Mouse (Mus musculus) neural tube, embryonic 14.5 days (tissue): ENCODE results near the gene Kctd17. TPM values are rescaled to one million over a fixed set of nuclear protein-coding genes. Genes with fewer than 3 reads are reported as not detected.

Experiments used
- ATAC-seq: fragments of 200-750 bp; cut with Nextera tagmentation; 2 replicates; pipeline ENCODE4 v1.8.0; 2017; ENCODE audit warnings: low read depth, mild to moderate bottlenecking, moderate TSS enrichment, moderate library complexity
- H3K27ac ChIP-seq: fragments of 300-500 bp; sonication (generic); 2 replicates; pipeline ENCODE4 v1.5.1; 2014; ENCODE audit warnings: low read depth, mild to moderate bottlenecking, control low read depth, low read length, moderate library complexity, mixed read lengths
- H3K27me3 ChIP-seq: fragments of 300-500 bp; sonication (generic); 2 replicates; pipeline ENCODE4 v1.6.1; 2014; ENCODE audit warnings: low read length; ENCODE audit not compliant: control insufficient read depth, insufficient read depth
- H3K36me3 ChIP-seq: fragments of 300-500 bp; sonication (generic); 2 replicates; pipeline ENCODE4 v1.6.1; 2014; ENCODE audit warnings: low read length, mixed read lengths; ENCODE audit not compliant: control insufficient read depth, insufficient read depth
- H3K4me1 ChIP-seq: fragments of 300-500 bp; sonication (generic); 2 replicates; pipeline ENCODE4 v1.6.1; 2014; ENCODE audit warnings: low read length; ENCODE audit not compliant: control insufficient read depth, insufficient read depth
- H3K4me2 ChIP-seq: fragments of 300-500 bp; sonication (generic); 2 replicates; pipeline ENCODE4 v1.6.1; 2014; ENCODE audit warnings: mild to moderate bottlenecking, low read depth, low read length, control low read depth
- H3K4me3 ChIP-seq: fragments of 300-500 bp; sonication (generic); 2 replicates; pipeline ENCODE4 v1.5.1; 2014; ENCODE audit warnings: low read depth, low read length, control low read depth, mixed read lengths
- H3K9ac ChIP-seq: fragments of 300-500 bp; sonication (generic); replicated peaks from 2 replicates; pipeline ENCODE4 v1.6.1; 2014; ENCODE audit warnings: low read depth, mild to moderate bottlenecking, control low read depth, low read length, mixed read lengths
- H3K9me3 ChIP-seq: fragments of 300-500 bp; sonication (generic); 2 replicates; pipeline ENCODE4 v1.6.1; 2016; ENCODE audit warnings: low read length; ENCODE audit not compliant: control insufficient read depth
- WGBS: fragments of 180-500 bp; shearing (Covaris S2); extraction: QIAGEN DNeasy Blood & Tissue Kit; methylation state at CpG from one replicate; pipeline ENCODE4 v1.1.7; 2014; 5-methylcytosine and 5-hydroxymethylcytosine counted together
- polyA plus RNA-seq: library from polyadenylated mRNA; unstranded; fragments of >200 nt; fragmentation: Nextera tagmentation; extraction: Ambion mirVana; gene quantifications from 2 replicates; pipeline ENCODE4 v1.2.1, GENCODE M21; 2014

Gene Kctd17
- polyA plus RNA-seq, 1 experiment from 2014 or later = 157 TPM

- Histone ChIP-seq H3K4me3 (no peak within 1 kb of the TSS), H3K4me2 (no peak within 1 kb of the TSS), H3K9me3 (no peaks in the 10 kb centered on the region), H3K36me3 (no peaks in the 10 kb centered on the region), H3K4me1 (no peaks in the 10 kb centered on the region), H3K27ac (no peak within 1 kb of the TSS), H3K9ac (no peak within 1 kb of the TSS), H3K27me3 (no peaks in the 10 kb centered on the region)
- ATAC-seq = no peak
- 89% methylated on average over 8 of the region's 8 CpGs for WGBS
These were observed 32.8 kb upstream of the Kctd17 start, which contains the start of gene Tex33 for GRCm38 (mm10) chr15:78395478-78395962. TSS of gene Tex33 (minus strand) at chr15:78395912.

GRCm38 (mm10) chr15:78401345-78401744 lies 27.0 kb upstream of the Kctd17 start:
- 66% methylated on average over 6 of the region's 6 CpGs for WGBS
- no peaks in the 10 kb centered on the region for H3K27me3 ChIP-seq
- H3K27ac ChIP-seq = no peak overlapping the region
- no peak for ATAC-seq
- peaks cover 17% of the 10 kb centered on the region for H3K4me1 ChIP-seq
- no peak overlapping the region for H3K9ac ChIP-seq
- no peaks in the 10 kb centered on the region for H3K9me3 ChIP-seq
- H3K4me2 ChIP-seq = no peak overlapping the region
- H3K4me3 ChIP-seq = no peak overlapping the region
- H3K36me3 ChIP-seq = no peaks in the 10 kb centered on the region

- Histone ChIP-seq H3K27ac (no peak overlapping the region), H3K4me3 (no peak overlapping the region), H3K9ac (no peak overlapping the region), H3K4me1 (peaks cover 17% of the 10 kb centered on the region), H3K27me3 (no peaks in the 10 kb centered on the region), H3K36me3 (no peaks in the 10 kb centered on the region), H3K4me2 (no peak overlapping the region), H3K9me3 (no peaks in the 10 kb centered on the region)
- no peak for ATAC-seq
- 58% methylated on average over 4 of the region's 4 CpGs for WGBS
These were observed 26.4 kb upstream of the Kctd17 start for GRCm38 (mm10) chr15:78401921-78402320.

- WGBS = 77% methylated on average over 7 of the region's 7 CpGs
- H3K36me3 ChIP-seq = no peaks in the 10 kb centered on the region
- no peak overlapping the region for H3K4me2 ChIP-seq
- H3K27ac ChIP-seq = no peak overlapping the region
- H3K9ac ChIP-seq = no peak overlapping the region
- no peak overlapping the region for H3K4me3 ChIP-seq
- ATAC-seq = no peak
- H3K4me1 ChIP-seq = peaks cover 21% of the 10 kb centered on the region
- no peaks in the 10 kb centered on the region for H3K9me3 ChIP-seq
- no peaks in the 10 kb centered on the region for H3K27me3 ChIP-seq
These were observed 25.9 kb upstream of the Kctd17 start for GRCm38 (mm10) chr15:78402423-78402822.

- H3K9ac ChIP-seq = no peak overlapping the region
- H3K4me3 ChIP-seq = no peak overlapping the region
- H3K4me1 ChIP-seq = peaks cover 21% of the 10 kb centered on the region
- ATAC-seq = no peak
- 54% methylated on average over 3 of the region's 3 CpGs for WGBS
- H3K27me3 ChIP-seq = no peaks in the 10 kb centered on the region
- H3K36me3 ChIP-seq = no peaks in the 10 kb centered on the region
- H3K9me3 ChIP-seq = no peaks in the 10 kb centered on the region
- no peak overlapping the region; the same call in 1 of the 2 replicates for H3K4me2 ChIP-seq
- peak overlapping the region; percentile 35; the same call in 1 of the 2 replicates for H3K27ac ChIP-seq
These were observed 25.0 kb upstream of the Kctd17 start for GRCm38 (mm10) chr15:78403301-78403741.

GRCm38 (mm10) chr15:78403896-78404295 lies 24.5 kb upstream of the Kctd17 start:
- H3K27ac ChIP-seq = peak overlapping the region; percentile 35; the same call in 1 of the 2 replicates
- 0 out of 2 replicates have a peak, but pooled peaks cover 5% of the 10 kb centered on the region for H3K27me3 ChIP-seq
- no peaks in the 10 kb centered on the region for H3K36me3 ChIP-seq
- no peaks in the 10 kb centered on the region for H3K9me3 ChIP-seq
- ATAC-seq = no peak
- no peak overlapping the region for H3K9ac ChIP-seq
- peaks cover 21% of the 10 kb centered on the region for H3K4me1 ChIP-seq
- H3K4me2 ChIP-seq = no peak overlapping the region; the same call in 1 of the 2 replicates
- WGBS = 53% methylated on average over 1 of the region's 1 CpGs
- no peak overlapping the region for H3K4me3 ChIP-seq

- no peaks in the 10 kb centered on the region for H3K9me3 ChIP-seq
- peaks cover 26% of the 10 kb centered on the region for H3K4me1 ChIP-seq
- no peak for ATAC-seq
- peak overlapping the region; percentile 59; the same call in 1 of the 2 replicates for H3K4me3 ChIP-seq
- H3K4me2 ChIP-seq = peak overlapping the region; percentile 96
- 0 out of 2 replicates have a peak overlapping the region, but pooled peaks have one; percentile 22 for H3K9ac ChIP-seq
- WGBS = 52% methylated on average over 11 of the region's 11 CpGs
- peak overlapping the region; percentile 0; the same call in 1 of the 2 replicates for H3K27ac ChIP-seq
- peaks cover 14% of the 10 kb centered on the region for H3K27me3 ChIP-seq
- H3K36me3 ChIP-seq = no peaks in the 10 kb centered on the region
These were observed 23.3 kb upstream of the Kctd17 start for GRCm38 (mm10) chr15:78405098-78405497.

- Histone ChIP-seq H3K4me3 (peak within 1 kb of the TSS; percentile 59), H3K36me3 (no peaks in the 10 kb centered on the region), H3K9ac (peak within 1 kb of the TSS; percentile 68), H3K9me3 (no peaks in the 10 kb centered on the region), H3K4me2 (peak within 1 kb of the TSS; percentile 96), H3K4me1 (peaks cover 27% of the 10 kb centered on the region), H3K27me3 (peaks cover 18% of the 10 kb centered on the region), H3K27ac (peak within 1 kb of the TSS; percentile 90)
- 2% methylated on average over 34 of the region's 34 CpGs for WGBS
- peak; percentile 68 for ATAC-seq
These were observed 22.7 kb upstream of the Kctd17 start, which contains the start of gene Tst for GRCm38 (mm10) chr15:78405517-78406211. TSS of gene Tst (minus strand) at chr15:78405907.

GRCm38 (mm10) chr15:78406293-78406934 lies 21.9 kb upstream of the Kctd17 start, which contains the start of gene Mpst:
TSS of gene Mpst (plus strand) at chr15:78406416.
- Histone ChIP-seq H3K36me3 (no peaks in the 10 kb centered on the region), H3K9ac (peak within 1 kb of the TSS; percentile 68), H3K4me3 (peak within 1 kb of the TSS; percentile 59), H3K4me2 (peak within 1 kb of the TSS; percentile 96), H3K27ac (peak within 1 kb of the TSS; percentile 90), H3K27me3 (peaks cover 18% of the 10 kb centered on the region), H3K9me3 (no peaks in the 10 kb centered on the region), H3K4me1 (peaks cover 25% of the 10 kb centered on the region)
- WGBS = under 1% methylated on average over 40 of the region's 40 CpGs
- peak; percentile 85 for ATAC-seq
